Mouse (Mus musculus): ENCODE data around the gene Mknk1.

The Mknk1 gene

GRCm38 (mm10) chr4:115857293-115857883 is 18.4 kb downstream of the Mknk1 start:
- no peaks in the 10 kb centered on the region for H3K27me3 ChIP-seq (ENCODE audit: insufficient read depth, low read length)
- no peak for TF ChIP-seq POU5F1 (IDR thresholded peaks at IDR 0.05; ENCODE audit: borderline replicate concordance, low read length)
- TF ChIP-seq NANOG (IDR thresholded peaks at IDR 0.05; ENCODE audit: borderline replicate concordance, low read length), result no peak
- TF ChIP-seq CTCF (conservative IDR thresholded peaks at IDR 0.05; ENCODE audit: low read length), result no peak
- peaks cover 71% of the 10 kb centered on the region for H3K36me3 ChIP-seq (ENCODE audit: insufficient read depth, low read length)
- H3K9me3 ChIP-seq (ENCODE audit: low read length), result no peaks in the 10 kb centered on the region
- no peaks in the 10 kb centered on the region for H3K4me1 ChIP-seq (replicated peaks; ENCODE audit: low read depth, low read length)
- no peak overlapping the region for H3K4me3 ChIP-seq (replicated peaks; ENCODE audit: low read length)

- no peak for TF ChIP-seq POU5F1 (IDR thresholded peaks at IDR 0.05; ENCODE audit: borderline replicate concordance, low read length)
- TF ChIP-seq NANOG (IDR thresholded peaks at IDR 0.05; ENCODE audit: borderline replicate concordance, low read length), result no peak
- TF ChIP-seq CTCF (conservative IDR thresholded peaks at IDR 0.05; ENCODE audit: low read length), result no peak
- Histone ChIP-seq H3K4me3 (replicated peaks; ENCODE audit: low read length) (no peak overlapping the region), H3K36me3 (ENCODE audit: insufficient read depth, low read length) (peaks cover 80% of the 10 kb centered on the region), H3K27me3 (ENCODE audit: insufficient read depth, low read length) (no peaks in the 10 kb centered on the region), H3K9me3 (ENCODE audit: low read length) (no peaks in the 10 kb centered on the region), H3K4me1 (replicated peaks; ENCODE audit: low read depth, low read length) (no peaks in the 10 kb centered on the region)
Measured at GRCm38 (mm10) chr4:115863352-115863751, 24.4 kb downstream of the Mknk1 start.

- TF ChIP-seq NANOG (IDR thresholded peaks at IDR 0.05; ENCODE audit: borderline replicate concordance, low read length), result no peak
- TF ChIP-seq CTCF (conservative IDR thresholded peaks at IDR 0.05; ENCODE audit: low read length), result no peak
- TF ChIP-seq POU5F1 (IDR thresholded peaks at IDR 0.05; ENCODE audit: borderline replicate concordance, low read length), result no peak
- no peaks in the 10 kb centered on the region for H3K4me1 ChIP-seq (replicated peaks; ENCODE audit: low read depth, low read length)
- no peaks in the 10 kb centered on the region for H3K9me3 ChIP-seq (ENCODE audit: low read length)
- peaks cover 81% of the 10 kb centered on the region for H3K36me3 ChIP-seq (ENCODE audit: insufficient read depth, low read length)
- H3K27me3 ChIP-seq (ENCODE audit: insufficient read depth, low read length), result no peaks in the 10 kb centered on the region
- no peak overlapping the region for H3K4me3 ChIP-seq (replicated peaks; ENCODE audit: low read length)
Measured at GRCm38 (mm10) chr4:115863880-115864279, 24.9 kb downstream of the Mknk1 start.

- peaks cover 62% of the 10 kb centered on the region for H3K36me3 ChIP-seq (ENCODE audit: insufficient read depth, low read length)
- H3K9me3 ChIP-seq (ENCODE audit: low read length), result no peaks in the 10 kb centered on the region
- H3K4me1 ChIP-seq (replicated peaks; ENCODE audit: low read depth, low read length), result peaks cover 30% of the 10 kb centered on the region
- H3K4me3 ChIP-seq (replicated peaks; ENCODE audit: low read length), result no peak overlapping the region
- peaks cover 6% of the 10 kb centered on the region for H3K27me3 ChIP-seq (ENCODE audit: insufficient read depth, low read length)
- TF ChIP-seq NANOG (IDR thresholded peaks at IDR 0.05; ENCODE audit: borderline replicate concordance, low read length), result no peak
- no peak for TF ChIP-seq POU5F1 (IDR thresholded peaks at IDR 0.05; ENCODE audit: borderline replicate concordance, low read length)
- no peak for TF ChIP-seq CTCF (conservative IDR thresholded peaks at IDR 0.05; ENCODE audit: low read length)
Measured at GRCm38 (mm10) chr4:115869512-115870210, 30.7 kb downstream of the Mknk1 start.

DNA sequence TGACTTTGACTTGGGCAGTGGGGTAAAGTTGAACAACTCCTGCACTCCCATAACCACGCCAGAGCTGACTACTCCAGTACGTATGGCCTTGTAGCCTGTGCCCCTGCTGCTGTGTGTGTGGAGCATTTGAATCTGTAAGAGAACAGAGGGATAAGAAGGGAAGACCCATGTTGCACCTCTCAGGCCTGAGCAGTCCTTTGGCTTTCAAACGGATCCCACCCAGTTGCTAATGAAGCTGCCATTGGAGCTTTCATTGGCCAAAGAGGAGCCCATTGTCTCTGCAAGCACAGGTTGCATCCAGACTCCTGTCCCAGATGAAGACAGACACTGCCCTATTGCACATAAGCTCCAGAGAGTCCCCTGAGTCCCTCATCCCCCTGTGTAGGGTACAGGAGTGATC is 34.2 kb downstream of the Mknk1 start:
- Histone ChIP-seq H3K4me3 (replicated peaks; ENCODE audit: low read length) (no peak overlapping the region), H3K9me3 (ENCODE audit: low read length) (peaks cover 5% of the 10 kb centered on the region; the same call in 1 of the 2 replicates), H3K4me1 (replicated peaks; ENCODE audit: low read depth, low read length) (peaks cover 41% of the 10 kb centered on the region), H3K36me3 (ENCODE audit: insufficient read depth, low read length) (peaks cover 67% of the 10 kb centered on the region), H3K27me3 (ENCODE audit: insufficient read depth, low read length) (peaks cover 41% of the 10 kb centered on the region)
- TF ChIP-seq CTCF (conservative IDR thresholded peaks at IDR 0.05; ENCODE audit: low read length) (no peak), NANOG (IDR thresholded peaks at IDR 0.05; ENCODE audit: borderline replicate concordance, low read length) (no peak), POU5F1 (IDR thresholded peaks at IDR 0.05; ENCODE audit: borderline replicate concordance, low read length) (no peak)

DNA sequence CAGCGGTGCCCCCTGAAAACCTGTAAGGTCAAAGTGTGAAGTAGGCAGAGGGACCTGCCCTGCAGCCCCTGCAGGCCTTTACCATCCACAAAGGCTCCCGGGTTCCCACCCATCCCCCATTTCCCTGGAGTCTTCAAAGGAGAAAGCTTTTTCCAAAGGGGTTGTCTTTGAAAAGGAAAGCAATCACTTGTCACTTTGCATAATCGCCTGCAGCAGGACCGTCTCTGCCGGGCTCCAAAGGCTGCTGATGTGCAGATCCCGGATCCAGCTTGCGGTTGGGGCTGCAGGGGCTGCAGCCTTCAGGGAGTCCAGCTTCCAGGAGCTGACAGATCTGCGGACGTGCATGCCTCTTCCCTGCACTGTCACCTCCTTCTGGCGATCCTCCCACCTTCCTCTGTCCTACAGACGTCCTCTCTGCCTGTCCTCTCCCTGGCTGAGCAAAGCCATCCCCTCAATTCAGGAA is 39.2 kb downstream of the Mknk1 start:
- Histone ChIP-seq H3K36me3 (ENCODE audit: insufficient read depth, low read length) (peaks cover 38% of the 10 kb centered on the region), H3K9me3 (ENCODE audit: low read length) (peaks cover 5% of the 10 kb centered on the region; the same call in 1 of the 2 replicates), H3K4me1 (replicated peaks; ENCODE audit: low read depth, low read length) (peaks cover 27% of the 10 kb centered on the region), H3K4me3 (replicated peaks; ENCODE audit: low read length) (peak overlapping the region; percentile 27), H3K27me3 (ENCODE audit: insufficient read depth, low read length) (peaks cover 92% of the 10 kb centered on the region)
- TF ChIP-seq POU5F1 (IDR thresholded peaks at IDR 0.05; ENCODE audit: borderline replicate concordance, low read length) (peak; percentile 80; the same call in 1 of the 2 replicates), CTCF (conservative IDR thresholded peaks at IDR 0.05; ENCODE audit: low read length) (no peak), NANOG (IDR thresholded peaks at IDR 0.05; ENCODE audit: borderline replicate concordance, low read length) (peak; percentile 93)

DNA sequence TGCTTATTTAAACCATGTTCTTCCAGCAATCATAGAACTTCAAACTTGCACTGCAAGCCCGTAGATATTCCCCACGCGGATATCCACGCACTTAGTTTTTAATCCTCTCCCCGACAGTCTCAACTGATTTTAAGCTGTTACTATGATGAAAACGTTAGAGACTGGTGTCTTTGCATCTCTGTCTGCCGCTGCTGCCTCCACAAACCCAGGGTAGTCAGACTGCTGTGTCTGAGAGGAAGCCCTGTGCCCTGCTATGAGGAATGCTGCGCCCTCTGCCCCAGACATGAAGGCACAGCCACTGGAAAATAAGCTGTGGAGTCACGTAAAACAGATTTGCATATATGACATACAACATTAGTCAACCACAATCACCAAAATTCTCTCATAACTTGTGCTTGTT is 39.8 kb downstream of the Mknk1 start:
- Histone ChIP-seq H3K4me3 (replicated peaks; ENCODE audit: low read length) (no peak overlapping the region), H3K9me3 (ENCODE audit: low read length) (peaks cover 5% of the 10 kb centered on the region; the same call in 1 of the 2 replicates), H3K27me3 (ENCODE audit: insufficient read depth, low read length) (peaks cover 97% of the 10 kb centered on the region), H3K4me1 (replicated peaks; ENCODE audit: low read depth, low read length) (peaks cover 23% of the 10 kb centered on the region), H3K36me3 (ENCODE audit: insufficient read depth, low read length) (peaks cover 34% of the 10 kb centered on the region)
- TF ChIP-seq NANOG (IDR thresholded peaks at IDR 0.05; ENCODE audit: borderline replicate concordance, low read length) (no peak), POU5F1 (IDR thresholded peaks at IDR 0.05; ENCODE audit: borderline replicate concordance, low read length) (no peak), CTCF (conservative IDR thresholded peaks at IDR 0.05; ENCODE audit: low read length) (no peak)

GRCm38 (mm10) chr4:115881183-115881582 is 42.2 kb downstream of the Mknk1 start:
- Histone ChIP-seq H3K27me3 (ENCODE audit: insufficient read depth, low read length) (peaks cover 97% of the 10 kb centered on the region), H3K36me3 (ENCODE audit: insufficient read depth, low read length) (peaks cover 10% of the 10 kb centered on the region), H3K9me3 (ENCODE audit: low read length) (peaks cover 5% of the 10 kb centered on the region; the same call in 1 of the 2 replicates), H3K4me3 (replicated peaks; ENCODE audit: low read length) (no peak overlapping the region), H3K4me1 (replicated peaks; ENCODE audit: low read depth, low read length) (peaks cover 18% of the 10 kb centered on the region)
- TF ChIP-seq CTCF (conservative IDR thresholded peaks at IDR 0.05; ENCODE audit: low read length) (no peak), NANOG (IDR thresholded peaks at IDR 0.05; ENCODE audit: borderline replicate concordance, low read length) (no peak), POU5F1 (IDR thresholded peaks at IDR 0.05; ENCODE audit: borderline replicate concordance, low read length) (no peak)
